Mouse (Mus musculus) liver, embryonic 14.5 days (tissue): ENCODE measurements around the gene Gpc6.

Experiments used
- CTCF ChIP-seq: IDR thresholded peaks from 2 replicates; pipeline ENCODE4 v1.5.1; 2016; ENCODE audit warnings: antibody characterized with exemption, low read depth, control low read depth
- EP300 ChIP-seq: IDR thresholded peaks from 2 replicates; pipeline ENCODE4 v1.6.1; 2016; ENCODE audit warnings: antibody characterized with exemption, low read depth

- TF ChIP-seq CTCF (no peak), EP300 (no peak)
Measured at GRCm38 (mm10) chr14:117569278-117569677, 644.2 kb downstream of the Gpc6 start.
